Mouse (Mus musculus): ENCODE measurements around the gene Acta1. TPM values are rescaled to one million over a fixed set of nuclear protein-coding genes. Genes with fewer than 3 reads are reported as not detected.

Acta1 gene
- polyA plus RNA-seq (2015; fragmentation: Nextera tagmentation; extraction: Ambion mirVana) = 86.3 and 208 TPM in 2 replicates

- no peak within 1 kb of the TSS for H3K4me2 ChIP-seq (ENCODE audit: low read depth, low read length)
- no peak within 1 kb of the TSS for H3K27ac ChIP-seq (ENCODE audit: low read length)
- H3K27me3 ChIP-seq (ENCODE audit: control insufficient read depth, insufficient read depth, low read depth, low read length) = peaks cover 62% of the 10 kb centered on the region
- ATAC-seq (ENCODE audit: low read depth) = 0 out of 2 replicates have a peak, but pooled peaks have one; percentile 23
- H3K4me1 ChIP-seq (ENCODE audit: control insufficient read depth, low read depth, low read length) = no peaks in the 10 kb centered on the region
- H3K9me3 ChIP-seq (replicated peaks; ENCODE audit: control insufficient read depth, low read length) = no peaks in the 10 kb centered on the region
- no peak within 1 kb of the TSS for H3K4me3 ChIP-seq (ENCODE audit: low read depth, low read length)
- WGBS (ENCODE audit: insufficient replicate concordance) = 26% methylated on average over 15 of the region's 15 CpGs
- no peak within 1 kb of the TSS for H3K9ac ChIP-seq (ENCODE audit: low read depth, low read length)
- peaks cover 3% of the 10 kb centered on the region; the same call in 1 of the 2 replicates for H3K36me3 ChIP-seq (ENCODE audit: control insufficient read depth, insufficient read depth)
Measured at GRCm38 (mm10) chr8:123894502-123895097, at the start of gene Acta1. Acta1 (minus strand) TSS chr8:123894751.

GRCm38 (mm10) chr8:123929026-123929425 lies 34.5 kb upstream of the Acta1 start:
- Histone ChIP-seq H3K27ac (ENCODE audit: low read length) (no peak overlapping the region), H3K4me3 (ENCODE audit: low read depth, low read length) (no peak overlapping the region), H3K4me2 (ENCODE audit: low read depth, low read length) (no peak overlapping the region), H3K27me3 (ENCODE audit: control insufficient read depth, insufficient read depth, low read depth, low read length) (no peaks in the 10 kb centered on the region), H3K36me3 (ENCODE audit: control insufficient read depth, insufficient read depth) (peaks cover 70% of the 10 kb centered on the region), H3K9me3 (replicated peaks; ENCODE audit: control insufficient read depth, low read length) (no peaks in the 10 kb centered on the region), H3K4me1 (ENCODE audit: control insufficient read depth, low read depth, low read length) (no peaks in the 10 kb centered on the region), H3K9ac (ENCODE audit: low read depth, low read length) (no peak overlapping the region)
- no peak for ATAC-seq (ENCODE audit: low read depth)
- 92% methylated on average over 7 of the region's 7 CpGs for WGBS (ENCODE audit: insufficient replicate concordance)

- WGBS (ENCODE audit: insufficient replicate concordance) = 81% methylated on average over 3 of the region's 3 CpGs
- Histone ChIP-seq H3K9ac (ENCODE audit: low read depth, low read length) (no peak overlapping the region), H3K27ac (ENCODE audit: low read length) (no peak overlapping the region), H3K9me3 (replicated peaks; ENCODE audit: control insufficient read depth, low read length) (no peaks in the 10 kb centered on the region), H3K27me3 (ENCODE audit: control insufficient read depth, insufficient read depth, low read depth, low read length) (no peaks in the 10 kb centered on the region), H3K36me3 (ENCODE audit: control insufficient read depth, insufficient read depth) (peaks cover 81% of the 10 kb centered on the region), H3K4me3 (ENCODE audit: low read depth, low read length) (no peak overlapping the region), H3K4me2 (ENCODE audit: low read depth, low read length) (no peak overlapping the region), H3K4me1 (ENCODE audit: control insufficient read depth, low read depth, low read length) (no peaks in the 10 kb centered on the region)
- no peak for ATAC-seq (ENCODE audit: low read depth)
Measured at GRCm38 (mm10) chr8:123925671-123926070, 31.1 kb upstream of the Acta1 start.

- H3K9me3 ChIP-seq (replicated peaks; ENCODE audit: control insufficient read depth, low read length) = no peaks in the 10 kb centered on the region
- WGBS (ENCODE audit: insufficient replicate concordance) = 17% methylated on average over 2 of the region's 2 CpGs
Measured at GRCm38 (mm10) chr8:123924719-123925118, 30.2 kb upstream of the Acta1 start.

DNA sequence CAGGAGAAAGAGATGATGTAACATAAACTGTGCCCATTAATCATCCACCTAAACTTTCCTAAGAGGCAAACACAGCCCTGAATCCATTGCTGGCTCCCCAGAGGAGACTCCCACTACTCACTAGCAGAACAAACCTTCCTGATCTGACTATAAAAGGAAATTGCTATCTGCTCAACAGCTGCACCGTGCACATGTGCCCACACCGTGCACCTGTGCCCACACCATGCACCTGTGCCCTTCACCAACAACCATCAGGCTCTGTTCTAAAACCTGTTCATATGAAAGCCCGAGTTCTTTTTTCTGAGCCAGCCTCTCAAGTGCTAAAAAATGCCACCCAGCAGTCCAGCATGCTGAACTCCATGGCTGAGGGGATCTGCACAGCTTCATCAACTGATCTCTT lies 20.1 kb upstream of the Acta1 start:
- Histone ChIP-seq H3K4me1 (ENCODE audit: control insufficient read depth, low read depth, low read length) (no peaks in the 10 kb centered on the region), H3K36me3 (ENCODE audit: control insufficient read depth, insufficient read depth) (peaks cover 91% of the 10 kb centered on the region), H3K27ac (ENCODE audit: low read length) (no peak overlapping the region), H3K9ac (ENCODE audit: low read depth, low read length) (no peak overlapping the region), H3K4me2 (ENCODE audit: low read depth, low read length) (no peak overlapping the region), H3K27me3 (ENCODE audit: control insufficient read depth, insufficient read depth, low read depth, low read length) (no peaks in the 10 kb centered on the region), H3K9me3 (replicated peaks; ENCODE audit: control insufficient read depth, low read length) (no peaks in the 10 kb centered on the region), H3K4me3 (ENCODE audit: low read depth, low read length) (no peak overlapping the region)
- WGBS (ENCODE audit: insufficient replicate concordance) = 95% methylated on average over 3 of the region's 3 CpGs
- ATAC-seq (ENCODE audit: low read depth) = no peak

More at GRCm38 (mm10) chr8:123924719-123925118, 30.2 kb upstream of the Acta1 start:
- peaks cover 81% of the 10 kb centered on the region for H3K36me3 ChIP-seq (ENCODE audit: control insufficient read depth, insufficient read depth)
- H3K27me3 ChIP-seq (ENCODE audit: control insufficient read depth, insufficient read depth, low read depth, low read length) = no peaks in the 10 kb centered on the region
- no peak overlapping the region for H3K4me3 ChIP-seq (ENCODE audit: low read depth, low read length)
- no peak overlapping the region for H3K27ac ChIP-seq (ENCODE audit: low read length)
- no peak overlapping the region for H3K9ac ChIP-seq (ENCODE audit: low read depth, low read length)
- no peaks in the 10 kb centered on the region for H3K4me1 ChIP-seq (ENCODE audit: control insufficient read depth, low read depth, low read length)
- no peak overlapping the region for H3K4me2 ChIP-seq (ENCODE audit: low read depth, low read length)
- ATAC-seq (ENCODE audit: low read depth) = peak; percentile 47

DNA sequence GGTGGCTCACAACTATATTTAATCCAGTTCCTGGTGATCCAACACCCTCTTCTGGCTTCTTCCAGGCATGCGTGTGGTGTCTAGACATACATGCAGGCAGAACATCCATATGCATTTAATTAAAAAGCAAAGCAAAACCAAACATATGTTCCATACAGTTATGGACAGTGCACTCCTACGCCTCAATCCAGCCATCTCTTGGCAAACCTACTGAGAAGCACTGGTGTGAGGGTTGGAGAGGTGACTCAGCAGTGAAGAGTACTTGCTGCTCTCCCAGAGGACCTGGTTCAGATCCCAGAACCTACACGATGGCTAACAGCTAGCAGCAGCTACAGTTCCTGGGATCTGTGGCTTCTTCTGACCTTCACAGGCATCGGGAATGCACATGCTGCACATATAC lies 17.7 kb upstream of the Acta1 start:
- no peak for ATAC-seq (ENCODE audit: low read depth)
- Histone ChIP-seq H3K4me2 (ENCODE audit: low read depth, low read length) (no peak overlapping the region), H3K9me3 (replicated peaks; ENCODE audit: control insufficient read depth, low read length) (no peaks in the 10 kb centered on the region), H3K27ac (ENCODE audit: low read length) (no peak overlapping the region), H3K4me3 (ENCODE audit: low read depth, low read length) (no peak overlapping the region), H3K36me3 (ENCODE audit: control insufficient read depth, insufficient read depth) (peaks cover 86% of the 10 kb centered on the region), H3K4me1 (ENCODE audit: control insufficient read depth, low read depth, low read length) (no peaks in the 10 kb centered on the region), H3K9ac (ENCODE audit: low read depth, low read length) (no peak overlapping the region), H3K27me3 (ENCODE audit: control insufficient read depth, insufficient read depth, low read depth, low read length) (no peaks in the 10 kb centered on the region)
- WGBS (ENCODE audit: insufficient replicate concordance) = 85% methylated on average over 4 of the region's 4 CpGs

- H3K4me3 ChIP-seq (ENCODE audit: low read depth, low read length) = no peak overlapping the region
- peaks cover 82% of the 10 kb centered on the region for H3K36me3 ChIP-seq (ENCODE audit: control insufficient read depth, insufficient read depth)
- H3K9ac ChIP-seq (ENCODE audit: low read depth, low read length) = no peak overlapping the region
- H3K4me2 ChIP-seq (ENCODE audit: low read depth, low read length) = no peak overlapping the region
- no peak overlapping the region for H3K27ac ChIP-seq (ENCODE audit: low read length)
- H3K9me3 ChIP-seq (replicated peaks; ENCODE audit: control insufficient read depth, low read length) = no peaks in the 10 kb centered on the region
- ATAC-seq (ENCODE audit: low read depth) = no peak
- no peaks in the 10 kb centered on the region for H3K4me1 ChIP-seq (ENCODE audit: control insufficient read depth, low read depth, low read length)
- no peaks in the 10 kb centered on the region for H3K27me3 ChIP-seq (ENCODE audit: control insufficient read depth, insufficient read depth, low read depth, low read length)
- WGBS (ENCODE audit: insufficient replicate concordance) = 94% methylated on average over 6 of the region's 6 CpGs
Measured at GRCm38 (mm10) chr8:123907604-123908003, 13.1 kb upstream of the Acta1 start.

GRCm38 (mm10) chr8:123902653-123903052 lies 8.1 kb upstream of the Acta1 start:
- H3K4me2 ChIP-seq (ENCODE audit: low read depth, low read length) = no peak overlapping the region
- ATAC-seq (ENCODE audit: low read depth) = no peak
- H3K9me3 ChIP-seq (replicated peaks; ENCODE audit: control insufficient read depth, low read length) = no peaks in the 10 kb centered on the region
- no peak overlapping the region for H3K9ac ChIP-seq (ENCODE audit: low read depth, low read length)
- no peaks in the 10 kb centered on the region for H3K27me3 ChIP-seq (ENCODE audit: control insufficient read depth, insufficient read depth, low read depth, low read length)
- H3K27ac ChIP-seq (ENCODE audit: low read length) = no peak overlapping the region
- WGBS (ENCODE audit: insufficient replicate concordance) = 74% methylated on average over 7 of the region's 7 CpGs
- peaks cover 68% of the 10 kb centered on the region for H3K36me3 ChIP-seq (ENCODE audit: control insufficient read depth, insufficient read depth)
- no peak overlapping the region for H3K4me3 ChIP-seq (ENCODE audit: low read depth, low read length)
- H3K4me1 ChIP-seq (ENCODE audit: control insufficient read depth, low read depth, low read length) = no peaks in the 10 kb centered on the region

DNA sequence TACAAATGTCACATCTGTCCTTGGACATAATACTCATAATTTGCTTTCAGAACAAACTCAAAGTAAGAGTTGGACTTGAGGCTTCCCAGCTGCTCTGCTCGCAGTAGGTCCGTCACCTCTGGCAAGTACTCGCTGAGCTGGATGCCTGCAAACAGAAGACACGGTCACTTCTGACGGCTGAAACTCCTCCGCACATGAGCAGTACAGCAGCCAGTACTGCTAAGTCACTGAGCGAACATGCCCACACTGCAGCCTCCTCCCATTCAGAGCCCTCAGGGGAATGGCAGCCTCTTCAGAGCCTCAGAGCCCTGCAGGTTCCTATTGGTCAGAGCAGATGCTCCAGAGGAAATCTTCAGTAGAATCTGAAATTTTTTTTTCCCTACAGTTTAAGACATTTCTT lies 4.8 kb upstream of the Acta1 start:
- no peak overlapping the region for H3K4me3 ChIP-seq (ENCODE audit: low read depth, low read length)
- H3K4me1 ChIP-seq (ENCODE audit: control insufficient read depth, low read depth, low read length) = no peaks in the 10 kb centered on the region
- H3K27me3 ChIP-seq (ENCODE audit: control insufficient read depth, insufficient read depth, low read depth, low read length) = peaks cover 22% of the 10 kb centered on the region
- H3K27ac ChIP-seq (ENCODE audit: low read length) = no peak overlapping the region
- H3K9ac ChIP-seq (ENCODE audit: low read depth, low read length) = no peak overlapping the region
- no peak overlapping the region for H3K4me2 ChIP-seq (ENCODE audit: low read depth, low read length)
- H3K36me3 ChIP-seq (ENCODE audit: control insufficient read depth, insufficient read depth) = peaks cover 42% of the 10 kb centered on the region
- no peak for ATAC-seq (ENCODE audit: low read depth)
- H3K9me3 ChIP-seq (replicated peaks; ENCODE audit: control insufficient read depth, low read length) = no peaks in the 10 kb centered on the region
- 87% methylated on average over 7 of the region's 7 CpGs for WGBS (ENCODE audit: insufficient replicate concordance)
